Mouse (Mus musculus) embryonic stem cell, embryonic (primary cell): Measurements from ENCODE around the gene Tmf1.

Experiments
- CTCF ChIA-PET, 4 experiments: fragments of 300-600 bp in 2 of 4; fragments of 350-600 bp in 2 of 4; sonication (Branson Sonifier 250); formaldehyde crosslinking; loops; one replicate each; lab custom pipeline; 2022; ENCODE audit warnings: inconsistent platforms in 2 of 4; lab: Charles Lee
- POLR2A ChIA-PET, 4 experiments: fragments of 300-600 bp in 2 of 4; fragments of 350-600 bp in 2 of 4; sonication (Branson Sonifier 250); formaldehyde crosslinking; loops; one replicate each; lab custom pipeline; 2022; ENCODE audit warnings: antibody characterized with exemption in 4 of 4, inconsistent platforms in 1 of 4; lab: Charles Lee

The Tmf1 gene

DNA sequence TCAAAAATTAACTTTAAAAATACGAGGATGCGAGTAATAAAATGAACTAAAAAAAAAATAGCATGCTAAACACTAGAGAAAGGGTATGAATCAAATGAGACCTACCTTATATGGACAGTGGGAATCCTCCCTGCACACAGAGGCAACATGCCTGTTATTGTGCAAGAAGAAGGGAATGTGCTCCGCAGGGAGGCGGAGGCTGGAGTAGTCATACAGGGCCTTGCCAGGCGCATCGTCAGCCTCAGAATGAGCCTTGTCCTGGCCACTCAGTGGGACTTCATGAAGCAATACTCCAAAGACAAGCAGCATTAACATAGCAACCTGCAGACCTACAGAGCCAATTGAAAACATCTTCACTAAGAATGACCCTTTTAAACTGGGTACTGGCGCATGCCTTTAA lies 33.8 kb downstream of the Tmf1 start:
- CTCF ChIA-PET = interaction anchor here in 2 of 4 experiments (0.5 to 1.0 kb wide), 2 partner anchors 14 to 38 kb away, joined by 3 read pairs; no protein-coding TSS in a partner anchor
- POLR2A ChIA-PET = interaction anchor here in 1 of 4 experiments (1.4 kb wide), 1 partner anchor 60 kb away, joined by 5 read pairs; the partner anchor contains the start of gene Uba3

DNA sequence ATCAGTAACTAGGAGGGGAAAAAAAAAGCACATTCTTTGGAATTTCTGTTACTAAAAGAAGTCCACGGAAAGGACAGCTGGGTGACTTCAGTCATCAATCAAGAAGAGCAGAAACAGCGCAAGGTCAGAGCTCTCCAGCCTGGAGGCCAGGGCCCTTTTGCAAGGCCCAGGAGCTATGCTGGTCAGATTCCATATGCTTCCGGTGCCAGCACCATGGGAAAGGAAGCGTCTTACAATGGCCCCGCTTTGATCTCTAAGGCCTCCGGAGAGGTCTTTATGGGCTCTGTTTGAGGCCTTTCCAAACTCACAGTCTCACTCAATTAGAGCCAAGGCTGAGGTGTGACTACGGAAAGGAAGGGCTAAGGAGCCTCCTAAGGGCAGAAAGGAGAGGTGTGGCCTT lies 34.6 kb downstream of the Tmf1 start:
- CTCF ChIA-PET = interaction anchor here in 1 of 4 experiments (1.0 kb wide), 1 partner anchor 14 kb away, joined by 3 read pairs; no protein-coding TSS in a partner anchor

DNA sequence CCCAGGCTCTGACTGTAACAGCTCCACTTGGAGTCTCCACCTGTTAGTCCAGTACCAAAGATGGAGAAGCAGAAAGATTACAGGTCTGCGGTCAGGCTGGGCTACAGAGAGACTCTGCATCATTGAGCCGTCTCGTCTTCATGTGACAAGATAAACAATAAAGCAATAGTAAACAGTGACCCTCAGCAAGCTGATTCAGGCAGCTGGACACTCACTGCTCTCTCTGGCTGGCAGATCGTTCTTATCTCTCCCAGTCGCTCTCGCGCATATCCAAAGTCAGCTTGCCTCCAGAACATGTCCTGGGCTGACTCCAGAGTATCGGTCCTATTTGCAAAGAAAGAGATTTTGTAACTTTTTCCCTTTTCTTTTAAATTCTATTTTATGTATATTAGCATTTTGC lies 36.3 kb downstream of the Tmf1 start:
- ChIA-PET CTCF (interaction anchor here in 1 of 4 experiments (0.7 kb wide), 1 partner anchor 275 kb away, joined by 4 read pairs; no protein-coding TSS in a partner anchor), POLR2A (interaction anchor here in 2 of 4 experiments (0.6 to 1.2 kb wide), 4 partner anchors 40 to 135 kb away, joined by 3 read pairs; no protein-coding TSS in a partner anchor)

More for the DNA sequence above, 34.6 kb downstream of the Tmf1 start:
- POLR2A ChIA-PET = interaction anchor here in 2 of 4 experiments (0.6 to 1.4 kb wide), 2 partner anchors 61 to 246 kb away, joined by 3 to 5 read pairs; partner anchors contain the start of gene Uba3 (in 1 of the 2)

DNA sequence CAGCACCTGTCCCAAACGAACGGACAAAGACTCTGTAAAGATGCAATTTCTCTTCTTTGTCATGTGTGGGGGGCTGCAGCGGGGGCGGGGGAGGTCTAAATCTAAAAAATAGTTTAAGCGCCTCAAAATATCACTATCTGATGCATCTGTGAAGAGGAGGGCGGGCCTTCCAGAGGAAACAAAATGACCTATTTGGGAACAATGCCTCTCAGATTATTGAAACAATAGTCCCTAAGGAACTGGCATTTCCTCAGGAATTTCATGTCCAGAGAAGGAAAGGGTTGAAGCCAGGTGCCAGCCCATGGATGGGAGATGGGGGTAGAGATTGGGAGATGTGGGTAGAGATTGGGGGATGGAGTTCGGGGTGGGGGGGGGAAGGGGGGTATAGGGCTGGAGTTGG lies 37.1 kb downstream of the Tmf1 start:
- CTCF ChIA-PET = interaction anchor here in 3 of 4 experiments (0.5 to 1.0 kb wide), 3 partner anchors 10 to 684 kb away, joined by 3 to 4 read pairs (median 3); no protein-coding TSS in a partner anchor

DNA sequence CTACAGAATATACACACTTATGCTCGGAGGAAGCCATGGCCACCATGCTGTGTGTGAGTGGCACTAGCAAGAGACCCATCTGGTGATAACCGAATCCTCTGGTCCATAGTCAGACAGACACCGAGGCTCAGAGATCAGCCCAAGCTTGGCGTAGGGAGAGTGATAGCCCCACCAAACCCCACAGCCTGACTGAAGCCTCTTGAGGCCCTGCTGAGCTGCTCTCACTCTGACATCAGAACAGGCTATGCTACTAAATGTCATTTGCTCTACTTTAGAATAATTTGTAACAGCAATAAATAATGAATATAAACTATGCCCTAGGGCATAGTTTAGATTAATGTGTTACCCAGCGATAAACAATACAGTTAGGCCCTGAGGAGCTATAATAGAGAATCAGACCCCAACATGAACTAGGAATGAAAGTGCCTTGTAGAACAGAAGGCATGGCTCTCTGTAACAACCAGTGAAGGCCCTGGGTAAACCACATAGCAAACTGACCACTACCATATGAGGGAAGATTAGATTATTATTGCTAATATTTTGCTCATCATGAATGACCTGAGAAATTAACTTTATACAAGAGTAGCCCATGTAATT lies 46.1 kb downstream of the Tmf1 start:
- ChIA-PET POLR2A (no interaction called here), CTCF (no interaction called here)

More for the DNA sequence above, 37.1 kb downstream of the Tmf1 start:
- POLR2A ChIA-PET = interaction anchor here in 2 of 4 experiments (0.6 to 1.2 kb wide), 3 partner anchors 19 to 136 kb away, joined by 3 to 4 read pairs (median 3); no protein-coding TSS in a partner anchor

DNA sequence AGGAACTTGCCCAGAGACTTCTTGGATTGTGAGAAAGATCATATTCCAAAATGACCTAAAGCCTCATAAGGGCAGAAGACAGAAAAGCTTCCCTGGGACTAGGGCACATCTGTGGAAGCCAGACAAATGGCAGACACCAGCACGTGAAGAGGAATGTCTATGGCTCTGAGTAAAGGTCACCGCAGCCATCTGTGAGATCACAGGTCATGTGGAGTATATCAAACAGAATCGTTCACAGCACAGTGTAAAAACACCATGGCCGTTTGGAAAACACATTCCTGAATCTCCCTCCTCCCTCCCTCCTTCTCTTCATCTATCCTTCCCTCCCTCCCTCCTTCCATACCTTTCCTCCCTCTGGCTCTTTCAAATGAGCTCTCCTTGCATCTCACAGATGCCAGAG lies 47.1 kb downstream of the Tmf1 start:
- ChIA-PET CTCF (interaction anchor here in 3 of 4 experiments (0.7 to 1.7 kb wide), 9 partner anchors 8 to 28 kb away, joined by 3 to 8 read pairs (median 3); no protein-coding TSS in a partner anchor), POLR2A (interaction anchor here in 1 of 4 experiments (1.3 kb wide), 1 partner anchor 17 kb away, joined by 3 read pairs; no protein-coding TSS in a partner anchor)

DNA sequence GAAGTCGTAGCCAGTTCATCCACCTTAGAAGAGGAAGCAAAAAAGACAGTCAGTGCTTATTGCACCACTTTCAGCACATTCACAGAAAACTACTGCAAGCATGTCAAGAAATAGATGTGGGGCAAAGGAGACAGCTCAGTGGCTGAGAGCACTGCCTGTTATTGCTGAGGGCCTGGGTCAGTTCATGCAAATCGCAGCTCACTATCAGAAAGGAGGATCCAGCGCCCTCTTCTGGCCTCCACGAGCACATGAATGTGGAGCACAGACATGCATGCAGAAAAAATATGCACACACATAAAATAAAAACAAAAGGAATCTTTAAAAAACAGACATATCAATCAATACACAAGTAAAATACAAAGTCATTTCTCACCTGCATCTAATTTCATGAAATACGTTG lies 47.9 kb downstream of the Tmf1 start:
- CTCF ChIA-PET = interaction anchor here (0.5 to 1.7 kb wide), 20 partner anchors 8 to 1407 kb away, joined by 3 to 8 read pairs (median 3); no protein-coding TSS in a partner anchor
- POLR2A ChIA-PET = interaction anchor here in 3 of 4 experiments (0.8 to 1.4 kb wide), 3 partner anchors 10 to 19 kb away, joined by 3 to 4 read pairs (median 3); no protein-coding TSS in a partner anchor

DNA sequence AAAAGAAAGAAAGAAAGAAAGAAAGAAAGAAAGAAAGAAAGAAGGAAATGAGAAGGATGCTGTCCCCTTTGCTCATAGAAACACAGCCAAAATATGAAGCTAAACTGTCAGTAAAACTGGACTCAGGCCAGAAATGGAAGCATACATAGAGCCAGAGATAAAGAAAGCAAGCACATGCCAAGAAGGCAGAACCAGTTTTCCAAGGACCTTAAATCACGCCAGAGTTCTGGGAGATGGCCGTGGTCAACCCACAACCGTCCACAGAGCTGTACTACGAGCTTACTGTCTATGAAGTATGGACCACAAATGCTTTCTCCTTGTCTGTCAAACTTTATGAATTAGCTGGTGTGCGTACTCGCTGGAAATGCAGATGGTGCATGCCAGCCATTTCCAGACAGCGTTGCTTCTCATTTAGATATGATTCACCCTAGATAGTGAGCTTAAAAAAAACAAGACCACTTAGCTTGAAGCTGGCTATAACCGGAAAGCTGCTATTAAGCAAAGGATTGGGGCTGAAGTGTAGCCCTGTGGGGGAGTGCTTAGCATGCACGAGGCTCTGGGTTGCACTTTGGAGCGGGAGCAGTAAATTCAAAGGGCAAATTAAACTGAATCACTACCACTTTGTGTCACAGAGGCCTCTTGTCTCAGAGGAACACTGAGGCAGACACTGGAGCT lies 54.4 kb downstream of the Tmf1 start:
- ChIA-PET POLR2A (interaction anchor here in 2 of 4 experiments (0.7 to 1.1 kb wide), 2 partner anchors 9 to 38 kb away, joined by 4 to 6 read pairs; no protein-coding TSS in a partner anchor), CTCF (interaction anchor here in 1 of 4 experiments (1.1 to 1.2 kb wide), 2 partner anchors 10 to 22 kb away, joined by 3 read pairs; no protein-coding TSS in a partner anchor)

DNA sequence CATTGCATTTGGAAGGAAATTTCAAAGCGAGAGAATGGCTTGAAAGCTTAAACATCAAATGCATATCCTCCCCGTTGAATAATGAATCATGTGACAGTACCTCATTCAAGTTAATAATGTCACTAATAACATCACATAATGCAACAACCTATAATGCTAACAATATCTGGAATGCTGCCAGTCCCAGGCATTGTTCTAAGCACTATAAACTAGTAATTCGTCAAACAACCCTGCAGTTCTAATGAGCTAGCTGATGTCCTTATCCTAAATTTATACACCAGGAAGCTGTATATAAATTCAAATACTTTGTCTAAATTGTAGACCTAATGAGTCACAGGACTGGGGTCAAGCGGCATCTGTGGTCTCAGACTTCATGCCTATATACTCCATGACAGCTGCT lies 58.0 kb downstream of the Tmf1 start:
- CTCF ChIA-PET = interaction anchor here in 1 of 4 experiments (0.5 kb wide), 1 partner anchor 1755 kb away, joined by 3 read pairs; no protein-coding TSS in a partner anchor
- POLR2A ChIA-PET = interaction anchor here in 1 of 4 experiments (0.6 to 0.9 kb wide), 3 partner anchors 10 to 386 kb away, joined by 3 read pairs; no protein-coding TSS in a partner anchor

DNA sequence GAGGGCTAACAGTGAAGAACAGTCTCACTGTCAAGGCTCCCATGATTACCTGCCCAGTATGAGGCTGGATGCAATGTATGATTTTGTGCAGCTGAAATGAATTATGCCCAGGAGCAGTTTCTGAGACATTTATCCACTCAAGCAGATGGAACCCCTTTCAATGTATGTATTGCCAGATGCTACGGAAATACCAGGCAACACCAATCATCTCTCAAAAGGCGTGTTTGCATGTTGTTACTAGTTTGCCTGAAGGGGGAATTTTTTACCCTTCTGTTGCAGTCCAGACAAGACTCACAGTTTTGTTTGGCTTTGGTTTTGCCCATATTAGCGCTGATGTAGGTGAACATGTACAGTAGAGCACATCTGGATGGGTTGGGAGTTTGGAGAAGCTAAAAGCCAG lies 60.6 kb downstream of the Tmf1 start:
- CTCF ChIA-PET = no interaction called here
- POLR2A ChIA-PET = no interaction called here

DNA sequence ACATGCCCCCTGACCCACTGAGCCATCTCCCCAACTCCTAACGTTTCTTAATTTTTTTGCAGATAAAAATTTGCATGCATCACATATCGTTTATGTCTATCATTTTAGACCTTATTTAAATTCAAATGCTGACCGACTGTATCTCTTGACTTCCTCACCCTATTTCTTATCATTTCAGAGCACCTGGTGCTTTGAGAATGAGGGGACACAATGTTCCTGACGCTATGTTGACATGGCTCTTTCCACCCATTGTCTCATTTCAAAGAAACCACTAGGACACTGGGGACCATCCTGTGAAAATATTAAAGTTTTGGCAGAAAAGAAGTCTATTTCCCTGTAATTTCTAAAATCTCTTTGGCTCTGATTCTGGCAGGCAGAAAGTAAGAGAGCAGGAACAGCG lies 62.0 kb downstream of the Tmf1 start:
- CTCF ChIA-PET = interaction anchor here in 1 of 4 experiments (1.0 kb wide), 1 partner anchor 14 kb away, joined by 3 read pairs; no protein-coding TSS in a partner anchor
- POLR2A ChIA-PET = no interaction called here

DNA sequence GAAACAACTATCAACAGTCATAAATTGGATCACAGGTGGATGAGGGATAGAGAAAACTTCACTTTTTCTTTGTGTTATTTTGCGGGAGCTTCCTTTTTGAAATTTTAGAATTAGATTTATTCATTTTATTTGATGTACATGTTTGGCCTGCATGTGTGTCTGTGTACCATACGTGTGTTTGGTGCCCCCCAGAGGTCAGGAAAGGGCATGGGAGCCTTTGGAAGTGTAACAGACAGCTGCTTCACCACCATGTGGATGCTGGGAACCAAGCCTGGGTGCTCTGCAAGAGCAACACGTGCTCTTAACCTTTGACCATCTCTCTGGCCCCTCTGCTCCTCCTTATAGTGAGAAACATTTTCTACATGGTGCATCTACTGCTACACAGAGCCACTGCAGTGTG lies 64.1 kb downstream of the Tmf1 start:
- CTCF ChIA-PET = interaction anchor here in 2 of 4 experiments (1.1 to 1.6 kb wide), 4 partner anchors 10 to 69 kb away, joined by 3 to 5 read pairs (median 4); no protein-coding TSS in a partner anchor
- POLR2A ChIA-PET = interaction anchor here in 1 of 4 experiments (1.4 kb wide), 1 partner anchor 10 kb away, joined by 4 read pairs; no protein-coding TSS in a partner anchor

DNA sequence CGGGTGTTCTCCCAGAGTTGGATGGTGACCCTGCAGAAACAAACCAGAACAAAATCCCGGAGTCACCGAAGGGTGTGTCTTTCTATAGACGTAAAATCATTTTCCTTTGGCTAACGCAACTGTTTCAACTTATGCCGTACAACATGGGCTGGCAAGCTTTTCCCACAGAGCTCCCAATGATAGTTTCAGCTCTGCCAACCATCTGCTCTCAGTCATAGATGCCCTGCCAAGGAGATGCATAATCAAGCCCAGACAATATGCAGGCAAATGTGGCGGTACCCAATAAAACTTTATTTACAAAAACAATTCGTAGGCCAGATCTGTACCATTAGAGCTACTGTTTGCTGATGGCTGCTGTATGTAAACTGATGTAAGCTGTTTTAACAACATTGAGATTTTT lies 66.7 kb downstream of the Tmf1 start:
- CTCF ChIA-PET = no interaction called here
- POLR2A ChIA-PET = interaction anchor here in 1 of 4 experiments (0.9 kb wide), 1 partner anchor 10 kb away, joined by 3 read pairs; no protein-coding TSS in a partner anchor

DNA sequence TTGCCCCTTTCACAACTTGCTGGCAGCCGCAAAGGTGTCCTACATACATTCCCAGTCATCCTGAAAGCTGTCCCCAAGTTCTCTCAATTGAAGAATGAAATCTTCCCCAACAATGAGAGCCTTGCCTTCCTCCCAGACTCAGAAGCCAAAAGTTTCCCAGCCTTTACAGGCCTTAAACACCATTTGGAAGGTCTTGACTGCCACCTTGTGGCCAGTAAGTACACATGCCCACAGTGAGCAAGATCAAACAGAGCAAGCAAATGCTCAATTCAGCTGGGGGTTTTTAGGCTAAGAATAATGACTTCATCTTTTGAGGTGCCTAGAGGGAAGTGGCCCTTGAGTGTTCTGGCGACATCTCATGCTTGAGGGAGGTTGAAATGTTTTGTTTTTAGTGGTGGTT lies 72.1 kb downstream of the Tmf1 start:
- CTCF ChIA-PET = interaction anchor here (0.6 to 1.9 kb wide), 39 partner anchors 9 to 1883 kb away, joined by 3 to 6 read pairs (median 3); partner anchors contain the start of genes Eogt (in 1 of the 4) and Fam19a4 (in 1 of the 4)
- POLR2A ChIA-PET = interaction anchor here in 3 of 4 experiments (0.9 to 1.3 kb wide), 5 partner anchors 19 to 166 kb away, joined by 3 to 13 read pairs (median 3); no protein-coding TSS in a partner anchor

DNA sequence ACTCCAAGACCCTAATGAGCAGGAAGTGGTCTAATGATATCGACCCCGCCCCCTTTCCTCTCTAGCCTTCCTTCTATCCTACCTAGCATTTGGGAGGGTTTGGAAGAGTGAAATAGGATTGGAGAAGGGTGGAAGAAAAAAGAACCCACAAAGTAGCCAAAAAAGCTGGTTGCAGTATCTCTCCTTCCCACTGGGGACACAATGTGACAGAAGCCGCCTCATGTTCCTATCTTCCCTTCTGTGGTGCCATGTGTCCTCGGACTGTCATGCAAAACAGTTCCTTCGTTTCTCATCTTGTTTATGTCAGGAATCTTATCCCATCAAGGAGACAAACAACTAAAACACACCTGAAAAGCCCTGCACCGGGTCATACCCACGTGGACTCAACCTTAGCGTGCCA lies 72.8 kb downstream of the Tmf1 start:
- ChIA-PET CTCF (interaction anchor here (0.6 to 1.9 kb wide), 26 partner anchors 9 to 1480 kb away, joined by 3 to 6 read pairs (median 3); partner anchors contain the start of gene Eogt (in 1 of the 4)), POLR2A (interaction anchor here in 2 of 4 experiments (1.0 to 1.1 kb wide), 2 partner anchors 37 to 39 kb away, joined by 3 read pairs; no protein-coding TSS in a partner anchor)

DNA sequence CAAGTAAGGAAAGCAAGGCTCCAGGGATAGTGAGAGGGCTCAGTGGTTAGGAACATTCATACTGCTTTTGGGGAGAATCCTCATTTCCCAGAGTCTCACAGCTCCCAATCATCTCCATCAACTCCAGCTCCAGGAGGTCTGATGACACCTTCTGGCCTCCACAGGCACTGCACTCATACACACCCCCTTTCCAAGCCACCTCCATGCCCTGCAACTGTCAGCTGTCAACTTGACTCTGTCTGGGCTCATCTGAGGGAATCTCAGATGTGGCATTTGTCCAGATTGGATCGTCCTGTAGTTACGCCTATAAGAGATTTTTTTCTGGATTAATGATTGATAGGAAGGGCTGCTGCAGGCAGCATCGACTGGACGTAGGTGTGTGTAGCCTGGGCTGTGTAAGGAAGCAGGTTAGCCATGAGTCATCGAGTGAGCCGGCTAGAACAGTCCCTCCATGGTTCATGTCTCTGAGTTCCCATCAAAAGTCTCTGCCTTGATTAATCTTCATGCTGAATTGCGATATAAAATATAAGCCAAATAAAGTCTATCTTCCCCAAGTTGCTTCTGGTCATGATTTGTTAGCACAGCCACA lies 74.6 kb downstream of the Tmf1 start:
- CTCF ChIA-PET = interaction anchor here (0.5 to 1.8 kb wide), 35 partner anchors 10 to 313 kb away, joined by 3 to 8 read pairs (median 4); partner anchors contain the start of gene Fam19a4 (in 2 of the 4)
- POLR2A ChIA-PET = interaction anchor here in 2 of 4 experiments (0.8 to 3.0 kb wide), 3 partner anchors 22 to 58 kb away, joined by 3 to 9 read pairs (median 3); no protein-coding TSS in a partner anchor
